Comparison of ENCODE assay signal across 8 mouse cellular contexts in genomic region chr14:79769618-79770017, GRCm38 (mm10). TPM values are rescaled to one million over a fixed set of nuclear protein-coding genes. Genes with fewer than 3 reads are reported as not detected.
DNase-seq lines count a peak whose midpoint lies in the region; ATAC-seq lines count a peak whose summit lies in the region.

No protein-coding gene starts in this region.

- ATAC-seq in forebrain, embryonic 16.5 days, result no peak

- H3K4me3 ChIP-seq in forebrain, embryonic 16.5 days (replicated peaks; ENCODE audit: low read length), result peak overlapping the region; percentile 76

- peak; percentile 81 for DNase-seq in ES-CJ7 (ENCODE audit: low read depth, low spot score)
- DNase-seq in cerebellum, adult 11-12 months, result peak; percentile 50
- DNase-seq in heart, postnatal 14 days, result peak; percentile 83 to 89
- peak; percentile 81 to 94 for DNase-seq in kidney, postnatal 36 days
- peak; percentile 54 to 56 for DNase-seq in lung, adult 18-20 months
- peak; percentile 60 for DNase-seq in ovary, adult 18-20 months (ENCODE audit: low spot score)
- peak; percentile 39 to 45 for DNase-seq in thymus, postnatal 36 days

- H3K27me3 ChIP-seq in forebrain, embryonic 16.5 days (replicated peaks; ENCODE audit: control insufficient read depth, insufficient read depth, low read length), result 0 out of 2 replicates have a peak, but pooled peaks cover 3% of the 10 kb centered on the region

- peak overlapping the region; percentile 95 for H3K27ac ChIP-seq in forebrain, embryonic 16.5 days (ENCODE audit: low read length)

- no peaks in the 10 kb centered on the region for H3K9me3 ChIP-seq in forebrain, embryonic 16.5 days (ENCODE audit: control insufficient read depth, low read length)

- no peaks in the 10 kb centered on the region; the same call in 1 of the 2 replicates for H3K36me3 ChIP-seq in forebrain, embryonic 16.5 days (ENCODE audit: control insufficient read depth, insufficient read depth)

- under 1% methylated on average over 46 of the region's 46 CpGs for WGBS in forebrain, embryonic 16.5 days

- H3K4me2 ChIP-seq in forebrain, embryonic 16.5 days (ENCODE audit: low read length), result peak overlapping the region; percentile 70

- H3K4me1 ChIP-seq in forebrain, embryonic 16.5 days (replicated peaks; ENCODE audit: control insufficient read depth, insufficient read depth, low read length), result peaks cover 60% of the 10 kb centered on the region

- intact Hi-C loops in heart, postnatal 14 days (cut with DNase I), result loop anchor here (1.0 to 10.0 kb wide), 2 partner anchors 145 to 447 kb away; no protein-coding TSS in a partner anchor

- H3K9ac ChIP-seq in forebrain, embryonic 16.5 days (replicated peaks; ENCODE audit: low read depth, low read length), result peak overlapping the region; percentile 83

RNA-seq across cellular contexts. Expression of gene Pcdh8, which starts 1.5 kb away (rescaled TPM):
- 50.5 and 56.6 TPM in 2 replicates for polyA plus RNA-seq in forebrain, embryonic 16.5 days (2015; fragmentation: Nextera tagmentation; extraction: Ambion mirVana)
- under 1 TPM in 1 of 2 experiments, not detected in 1; 0.07 TPM for total RNA-seq in heart, postnatal 14 days (2021)
